Mouse (Mus musculus) stomach, postnatal 0 days (tissue): ENCODE results near the gene Trem3. TPM values are rescaled to one million over a fixed set of nuclear protein-coding genes. Genes with fewer than 3 reads are reported as not detected.

Source experiments
- ATAC-seq: fragments of 200-750 bp; cut with Nextera tagmentation; 2 replicates; pipeline ENCODE4 v1.8.0; 2017; ENCODE audit not compliant: low FRiP score, low TSS enrichment
- DNase-seq: peaks from one replicate; pipeline ENCODE4 v3.0.0-alpha.2; 2016; ENCODE audit warnings: low spot score
- H3K27ac ChIP-seq: fragments of 300-500 bp; sonication (generic); replicated peaks from 2 replicates; pipeline ENCODE4 v1.5.1; 2014; ENCODE audit warnings: mild to moderate bottlenecking, control low read depth
- H3K27me3 ChIP-seq: fragments of 300-500 bp; sonication (generic); 2 replicates; pipeline ENCODE4 v1.6.1; 2014; ENCODE audit warnings: low read length; ENCODE audit not compliant: control insufficient read depth, insufficient read depth
- H3K36me3 ChIP-seq: fragments of 300-500 bp; sonication (generic); 2 replicates; pipeline ENCODE4 v1.6.1; 2014; ENCODE audit warnings: low read length, mixed read lengths; ENCODE audit not compliant: control insufficient read depth, insufficient read depth
- H3K4me1 ChIP-seq: fragments of 300-500 bp; sonication (generic); replicated peaks from 2 replicates; pipeline ENCODE4 v1.6.1; 2014; ENCODE audit warnings: antibody characterized with exemption; ENCODE audit not compliant: control insufficient read depth, insufficient read depth
- H3K4me2 ChIP-seq: fragments of 300-500 bp; sonication (generic); replicated peaks from 2 replicates; pipeline ENCODE4 v1.6.1; 2014; ENCODE audit warnings: low read depth, mild to moderate bottlenecking, control low read depth, moderate library complexity
- H3K4me3 ChIP-seq: fragments of 300-500 bp; sonication (generic); 2 replicates; pipeline ENCODE4 v1.5.1; 2014; ENCODE audit warnings: low read depth, low read length, control low read depth
- H3K9ac ChIP-seq: fragments of 300-500 bp; sonication (generic); 2 replicates; pipeline ENCODE4 v1.6.1; 2014; ENCODE audit warnings: mild to moderate bottlenecking, low read length, control low read depth, mixed read lengths
- H3K9me3 ChIP-seq: fragments of 300-500 bp; sonication (generic); 2 replicates; pipeline ENCODE4 v1.6.1; 2016; ENCODE audit warnings: low read length; ENCODE audit not compliant: control insufficient read depth
- CTCF ChIP-seq: IDR thresholded peaks from 2 replicates; pipeline ENCODE4 v1.5.1; 2016; ENCODE audit warnings: antibody characterized with exemption, low read depth, mild to moderate bottlenecking, moderate library complexity
- EP300 ChIP-seq: optimal IDR thresholded peaks from 2 replicates; pipeline ENCODE3; 2016; ENCODE audit warnings: antibody characterized with exemption
- WGBS: fragments of 180-500 bp; shearing (Covaris S2); extraction: QIAGEN DNeasy Blood & Tissue Kit; methylation state at CpG from one replicate; pipeline ENCODE4 v1.1.7; 2014; 5-methylcytosine and 5-hydroxymethylcytosine counted together
- polyA plus RNA-seq: library from polyadenylated mRNA; unstranded; fragments of >200 nt; fragmentation: Nextera tagmentation; extraction: Ambion mirVana; gene quantifications from 2 replicates; pipeline ENCODE4 v1.2.1, GENCODE M21; 2015

Trem3 gene
- 0.10 TPM in 1 of 2 replicates, not detected in the other for polyA plus RNA-seq

DNA sequence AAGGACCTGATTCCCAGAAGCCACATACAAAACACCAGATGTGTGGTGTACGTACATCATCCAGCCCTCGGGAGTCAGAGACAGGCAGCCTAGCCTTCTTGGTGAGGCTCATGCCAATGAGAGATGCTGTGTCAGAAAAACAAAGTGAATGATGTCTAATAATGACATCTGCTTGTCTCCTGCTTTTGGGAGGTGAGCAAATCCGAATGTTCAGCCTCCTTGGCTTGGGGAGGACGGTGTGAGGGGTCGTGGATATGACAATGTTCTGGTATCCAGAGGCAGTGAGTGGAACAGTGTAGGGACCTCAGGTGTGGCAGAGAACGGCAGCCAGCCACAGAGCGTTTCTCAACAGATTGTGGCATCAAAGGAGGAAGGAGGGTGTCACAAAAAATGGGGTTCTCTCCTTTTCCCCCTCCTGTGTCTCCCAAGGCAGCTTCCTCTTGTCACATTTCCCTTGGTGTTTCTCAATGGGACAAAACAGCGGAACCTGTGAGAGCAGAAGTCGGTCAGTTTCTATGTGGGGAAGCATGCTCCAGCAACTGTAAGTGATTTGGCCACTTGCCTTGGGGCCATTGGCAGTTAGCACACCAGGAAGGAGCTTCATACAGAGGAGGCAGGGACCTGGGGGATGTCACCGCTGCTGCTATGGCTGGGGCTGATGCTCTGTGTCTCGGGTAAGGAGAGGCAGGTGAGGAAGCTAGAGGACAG, at the start of gene Trem3:
TSS of gene Trem3 (plus strand) at position 557 of the 708 bp plus-strand sequence.
- Histone ChIP-seq H3K27me3 (no peaks in the 10 kb centered on the region), H3K9ac (no peak within 1 kb of the TSS), H3K4me2 (no peak within 1 kb of the TSS), H3K4me3 (no peak within 1 kb of the TSS), H3K36me3 (no peaks in the 10 kb centered on the region), H3K4me1 (no peaks in the 10 kb centered on the region), H3K27ac (no peak within 1 kb of the TSS), H3K9me3 (no peaks in the 10 kb centered on the region)
- TF ChIP-seq EP300 (no peak), CTCF (no peak)
- DNase-seq (no peak), ATAC-seq (no peak)
- 76% methylated on average over 11 of the region's 11 CpGs for WGBS

DNA sequence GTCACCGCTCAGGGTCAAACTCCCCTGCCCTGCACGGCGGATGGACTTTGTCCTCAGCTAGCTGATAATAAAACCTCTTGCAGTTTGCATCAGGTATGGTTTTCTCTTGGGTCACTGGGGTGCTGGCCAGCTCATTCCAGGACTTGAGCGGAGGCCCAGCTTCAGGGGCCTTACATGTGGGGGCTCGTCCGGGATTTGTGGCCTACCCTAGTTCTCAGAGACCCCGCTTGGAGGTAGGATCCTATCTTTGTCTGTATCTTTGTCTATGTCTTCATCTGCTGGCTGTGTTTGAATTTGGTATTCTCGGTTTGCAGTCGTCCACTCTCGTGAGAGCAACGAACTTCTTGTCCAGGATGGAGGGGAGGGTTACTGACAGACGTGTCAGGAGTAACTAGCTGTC, 44.5 kb upstream of the Trem3 start:
- no peak overlapping the region for H3K4me2 ChIP-seq
- DNase-seq: no peak
- H3K27me3 ChIP-seq: no peaks in the 10 kb centered on the region
- H3K4me1 ChIP-seq: no peaks in the 10 kb centered on the region
- H3K9me3 ChIP-seq: 0 out of 2 replicates have a peak, but pooled peaks cover 2% of the 10 kb centered on the region
- no peak overlapping the region for H3K27ac ChIP-seq
- no peak overlapping the region for H3K4me3 ChIP-seq
- no peak for TF ChIP-seq EP300
- no peak for TF ChIP-seq CTCF
- H3K9ac ChIP-seq: no peak overlapping the region
- H3K36me3 ChIP-seq: no peaks in the 10 kb centered on the region
- WGBS: 94% methylated on average over 12 of the region's 12 CpGs
- no peak for ATAC-seq

DNA sequence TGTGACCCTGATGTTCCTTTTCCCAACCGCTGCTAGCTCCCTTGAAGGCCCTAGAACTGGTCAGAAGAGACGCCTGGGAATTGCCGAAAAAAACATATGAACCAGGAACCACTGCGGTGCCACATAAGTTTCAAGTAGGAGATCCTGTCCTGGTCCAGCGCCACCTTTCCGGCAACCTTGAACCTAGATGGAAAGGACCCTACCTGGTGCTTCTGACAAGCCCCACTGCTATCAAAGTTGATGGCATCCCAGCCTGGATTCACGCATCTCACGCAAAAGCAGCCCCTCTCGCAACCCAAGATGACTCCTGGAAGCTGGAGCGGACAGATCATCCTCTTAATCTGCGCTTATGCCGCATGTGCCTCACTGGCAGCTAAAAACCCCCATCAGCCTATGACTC, 35.0 kb upstream of the Trem3 start:
- Histone ChIP-seq H3K36me3 (no peaks in the 10 kb centered on the region), H3K27ac (no peak overlapping the region), H3K9me3 (no peaks in the 10 kb centered on the region), H3K4me1 (no peaks in the 10 kb centered on the region), H3K27me3 (no peaks in the 10 kb centered on the region), H3K4me2 (no peak overlapping the region), H3K9ac (no peak overlapping the region), H3K4me3 (no peak overlapping the region)
- WGBS: 95% methylated on average over 12 of the region's 12 CpGs
- TF ChIP-seq CTCF (no peak), EP300 (no peak)
- DNase-seq (no peak), ATAC-seq (no peak)

DNA sequence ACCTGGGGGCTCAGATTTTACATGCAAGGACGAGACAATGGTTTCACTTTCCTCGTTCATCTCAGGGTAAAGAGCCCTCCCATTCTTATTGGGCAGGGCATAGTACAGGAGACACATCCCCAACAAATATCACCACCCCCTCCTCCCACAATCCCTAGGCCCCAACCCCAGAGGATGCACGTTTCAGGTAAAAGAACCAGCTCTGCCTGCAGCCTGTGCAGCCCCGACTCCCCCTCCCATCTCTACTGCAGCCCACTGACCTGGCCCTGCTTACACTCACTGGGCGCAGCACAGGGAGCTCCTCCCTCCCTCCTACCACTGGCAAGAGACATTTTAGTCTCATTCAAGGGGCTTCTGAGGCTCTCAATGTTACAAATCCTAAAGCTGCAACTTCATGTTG, 34.1 kb upstream of the Trem3 start:
- H3K9ac ChIP-seq: no peak overlapping the region
- H3K27ac ChIP-seq: no peak overlapping the region
- H3K27me3 ChIP-seq: no peaks in the 10 kb centered on the region
- TF ChIP-seq CTCF (no peak), EP300 (no peak)
- H3K4me3 ChIP-seq: no peak overlapping the region
- no peak for DNase-seq
- no peak overlapping the region for H3K4me2 ChIP-seq
- H3K9me3 ChIP-seq: no peaks in the 10 kb centered on the region
- WGBS: 60% methylated on average over 5 of the region's 5 CpGs
- no peak for ATAC-seq
- H3K36me3 ChIP-seq: no peaks in the 10 kb centered on the region
- no peaks in the 10 kb centered on the region for H3K4me1 ChIP-seq

DNA sequence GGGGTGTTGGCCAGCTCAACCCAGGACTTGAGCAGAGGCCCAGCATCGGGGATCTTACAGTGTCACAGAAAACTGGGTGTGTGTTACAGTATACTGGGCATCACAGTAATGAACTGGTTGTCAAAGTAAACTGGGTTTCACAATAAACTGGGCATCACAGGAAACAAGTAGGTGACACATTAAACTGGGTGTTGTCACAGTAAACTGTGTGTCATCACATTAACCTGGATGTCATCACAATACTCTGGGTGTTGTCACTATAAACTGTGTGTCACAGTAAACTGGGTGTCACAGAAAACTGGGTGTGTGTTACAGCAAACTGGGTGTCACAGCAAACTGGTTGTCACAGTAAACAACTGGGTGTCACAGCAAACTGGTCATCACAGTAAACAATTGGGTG, 32.1 kb upstream of the Trem3 start:
- no peak overlapping the region for H3K4me3 ChIP-seq
- H3K4me1 ChIP-seq: no peaks in the 10 kb centered on the region
- TF ChIP-seq EP300 (no peak), CTCF (no peak)
- ATAC-seq (no peak), DNase-seq (no peak)
- H3K4me2 ChIP-seq: no peak overlapping the region
- no peaks in the 10 kb centered on the region for H3K27me3 ChIP-seq
- H3K36me3 ChIP-seq: no peaks in the 10 kb centered on the region
- no peak overlapping the region for H3K27ac ChIP-seq
- H3K9me3 ChIP-seq: no peaks in the 10 kb centered on the region
- no peak overlapping the region for H3K9ac ChIP-seq
- WGBS: 81% methylated on average over 1 of the region's 1 CpGs

DNA sequence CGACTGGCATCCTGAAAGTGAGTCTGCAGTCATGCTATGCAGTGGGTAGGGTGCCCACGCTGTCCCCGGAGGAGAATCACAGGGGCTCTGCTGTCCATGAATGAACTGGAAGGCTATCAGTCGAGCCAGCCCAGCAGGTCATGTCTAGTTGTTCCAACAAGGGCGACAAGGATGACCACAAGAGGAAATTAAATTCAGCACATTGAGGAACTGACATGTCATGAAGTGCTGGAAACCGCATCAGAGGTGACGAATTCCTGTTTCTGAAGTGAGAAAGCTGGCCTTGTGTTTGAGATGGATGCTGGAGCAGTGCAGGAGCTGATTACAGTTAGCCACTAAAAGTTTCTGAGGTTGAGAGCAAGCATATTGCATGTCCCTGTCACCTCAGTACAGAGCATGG, 16.9 kb upstream of the Trem3 start:
- ATAC-seq: no peak
- no peak for TF ChIP-seq EP300
- no peak for TF ChIP-seq CTCF

More for the DNA sequence above, 16.9 kb upstream of the Trem3 start:
- Histone ChIP-seq H3K4me2 (no peak overlapping the region), H3K27ac (no peak overlapping the region), H3K4me3 (no peak overlapping the region), H3K9me3 (no peaks in the 10 kb centered on the region), H3K36me3 (no peaks in the 10 kb centered on the region), H3K27me3 (no peaks in the 10 kb centered on the region), H3K9ac (no peak overlapping the region), H3K4me1 (no peaks in the 10 kb centered on the region)
- DNase-seq: no peak
- WGBS: 78% methylated on average over 7 of the region's 7 CpGs
